Mouse (Mus musculus): ENCODE results near the gene Cyb561.

DNA sequence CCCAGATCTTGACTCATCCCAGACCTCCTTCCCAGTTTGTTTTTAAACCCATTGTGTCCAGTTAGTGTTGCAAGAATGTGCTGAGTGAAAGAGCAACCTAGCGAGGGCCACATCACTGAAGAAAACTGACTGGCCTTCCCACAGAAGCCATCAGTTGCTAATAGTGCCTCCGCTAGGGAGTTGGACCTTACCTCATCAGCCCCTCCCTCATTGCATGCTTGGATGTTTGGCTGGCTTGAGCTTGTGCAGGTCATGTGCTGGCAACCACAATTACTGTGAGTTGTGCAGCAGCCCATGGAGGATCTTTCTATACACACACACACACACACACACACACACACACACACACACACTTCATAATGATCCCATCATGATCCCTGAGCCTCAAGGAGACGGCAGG is 21.8 kb downstream of the Cyb561 start:
- TF ChIP-seq EP300 (IDR thresholded peaks at IDR 0.05) (no peak), CTCF (IDR thresholded peaks at IDR 0.05) (no peak)

All from lung, postnatal 0 days (tissue).